Mouse (Mus musculus) heart, postnatal 0 days (tissue): Measurements from ENCODE around the gene Alas2. TPM values are rescaled to one million over a fixed set of nuclear protein-coding genes. Genes with fewer than 3 reads are reported as not detected.

ENCODE experiments used
- ATAC-seq: fragments of 200-750 bp; cut with Nextera tagmentation; 2 replicates; pipeline ENCODE4 v1.8.0; 2017; ENCODE audit warnings: low read depth, moderate number of reproducible peaks, moderate library complexity; ENCODE audit not compliant: insufficient read depth
- DNase-seq: peaks from one replicate; pipeline ENCODE4 v3.0.0-alpha.2; 2016; ENCODE audit warnings: low spot score
- H3K27ac ChIP-seq: fragments of 300-500 bp; sonication (generic); 2 replicates; pipeline ENCODE4 v1.5.1; 2014; ENCODE audit warnings: low read depth, mild to moderate bottlenecking
- H3K27me3 ChIP-seq: fragments of 300-500 bp; sonication (generic); 2 replicates; pipeline ENCODE4 v1.6.1; 2014; ENCODE audit warnings: low read length, mixed read lengths; ENCODE audit not compliant: control insufficient read depth, insufficient read depth
- H3K36me3 ChIP-seq: fragments of 300-500 bp; sonication (generic); replicated peaks from 2 replicates; pipeline ENCODE4 v1.6.1; 2014; ENCODE audit warnings: low read length, mixed read lengths; ENCODE audit not compliant: control insufficient read depth, insufficient read depth
- H3K4me1 ChIP-seq: fragments of 300-500 bp; sonication (generic); 2 replicates; pipeline ENCODE4 v1.6.1; 2014; ENCODE audit warnings: antibody characterized with exemption; ENCODE audit not compliant: control insufficient read depth, insufficient read depth
- H3K4me2 ChIP-seq: fragments of 300-500 bp; sonication (generic); 2 replicates; pipeline ENCODE4 v1.6.1; 2014; ENCODE audit warnings: low read depth, mild to moderate bottlenecking, low read length, moderate library complexity
- H3K4me3 ChIP-seq: fragments of 300-500 bp; sonication (generic); 2 replicates; pipeline ENCODE4 v1.5.1; 2014; ENCODE audit warnings: low read depth, low read length
- H3K9ac ChIP-seq: fragments of 300-500 bp; sonication (generic); replicated peaks from 2 replicates; pipeline ENCODE4 v1.6.1; 2014; ENCODE audit warnings: low read depth, low read length, mixed read lengths
- H3K9me3 ChIP-seq: fragments of 300-500 bp; sonication (generic); replicated peaks from 2 replicates; pipeline ENCODE4 v1.6.1; 2016; ENCODE audit warnings: low read length; ENCODE audit not compliant: control insufficient read depth
- CTCF ChIP-seq: IDR thresholded peaks from 2 replicates; pipeline ENCODE4 v1.5.1; 2016; ENCODE audit warnings: antibody characterized with exemption, control low read depth, low read depth
- EP300 ChIP-seq: IDR thresholded peaks from 2 replicates; pipeline ENCODE4 v1.6.1; 2016; ENCODE audit warnings: antibody characterized with exemption, low read depth
- WGBS: fragments of 180-500 bp; shearing (Covaris S2); extraction: QIAGEN DNeasy Blood & Tissue Kit; methylation state at CpG from one replicate; pipeline ENCODE4 v1.1.7; 2014; 5-methylcytosine and 5-hydroxymethylcytosine counted together
- polyA plus RNA-seq: library from polyadenylated mRNA; unstranded; fragments of >200 nt; fragmentation: Nextera tagmentation; extraction: Ambion mirVana; gene quantifications from 2 replicates; pipeline ENCODE4 v1.2.1, GENCODE M21; 2015
- total RNA-seq: library from RNA; depleted of rRNA; stranded (reverse); fragments of >200 nt; gene quantifications from 2 replicates; pipeline ENCODE4 v1.2.3, GENCODE M21; 2014; ENCODE audit warnings: low replicate concordance

The Alas2 gene
- total and polyA plus RNA-seq, 2 experiments from 2014 or later: 49.5 to 69.0 TPM

- no peaks in the 10 kb centered on the region for H3K9me3 ChIP-seq
- no peaks in the 10 kb centered on the region for H3K27me3 ChIP-seq
- H3K4me3 ChIP-seq: no peak overlapping the region
- no peak overlapping the region for H3K9ac ChIP-seq
- H3K27ac ChIP-seq: no peak overlapping the region
- TF ChIP-seq EP300 (no peak), CTCF (no peak)
- DNase-seq (no peak), ATAC-seq (no peak)
- no peaks in the 10 kb centered on the region for H3K36me3 ChIP-seq
- 83% methylated on average over 12 of the region's 12 CpGs for WGBS
- H3K4me2 ChIP-seq: no peak overlapping the region
- no peaks in the 10 kb centered on the region for H3K4me1 ChIP-seq
These were observed 17.6 kb downstream of the Alas2 start for GRCm38 (mm10) chrX:150564644-150565357.

GRCm38 (mm10) chrX:150581921-150582320, 34.7 kb downstream of the Alas2 start:
- ATAC-seq (no peak), DNase-seq (no peak)
- Histone ChIP-seq H3K4me1 (no peaks in the 10 kb centered on the region), H3K27ac (no peak overlapping the region), H3K4me3 (no peak overlapping the region), H3K27me3 (no peaks in the 10 kb centered on the region), H3K4me2 (no peak overlapping the region), H3K9me3 (no peaks in the 10 kb centered on the region), H3K36me3 (peaks cover 8% of the 10 kb centered on the region), H3K9ac (no peak overlapping the region)
- TF ChIP-seq EP300: no peak
- TF ChIP-seq CTCF: no peak

GRCm38 (mm10) chrX:150585116-150585515, 37.9 kb downstream of the Alas2 start:
- H3K9me3 ChIP-seq: no peaks in the 10 kb centered on the region
- ATAC-seq: no peak
- TF ChIP-seq EP300: no peak
- no peak for TF ChIP-seq CTCF
- no peaks in the 10 kb centered on the region for H3K4me1 ChIP-seq
- H3K4me2 ChIP-seq: no peak overlapping the region
- no peak overlapping the region for H3K27ac ChIP-seq
- DNase-seq: no peak
- peaks cover 8% of the 10 kb centered on the region for H3K36me3 ChIP-seq
- 93% methylated on average over 8 of the region's 8 CpGs for WGBS
- no peaks in the 10 kb centered on the region for H3K27me3 ChIP-seq
- H3K9ac ChIP-seq: no peak overlapping the region
- H3K4me3 ChIP-seq: no peak overlapping the region

GRCm38 (mm10) chrX:150588023-150588764, 41.0 kb downstream of the Alas2 start, which contains the start of gene Pfkfb1:
TSS of gene Pfkfb1 (plus strand) at chrX:150588229.
- peak; percentile 95 for ATAC-seq
- peak; percentile 39 for TF ChIP-seq CTCF
- TF ChIP-seq EP300: no peak

GRCm38 (mm10) chrX:150589696-150590095, 42.5 kb downstream of the Alas2 start, which contains the start of gene Apex2:
TSS of gene Apex2 (minus strand) at chrX:150589868.
- no peaks in the 10 kb centered on the region for H3K27me3 ChIP-seq
- no peaks in the 10 kb centered on the region for H3K4me1 ChIP-seq
- TF ChIP-seq EP300 (no peak), CTCF (no peak)
- no peaks in the 10 kb centered on the region for H3K9me3 ChIP-seq
- DNase-seq: no peak
- WGBS: 69% methylated on average over 5 of the region's 5 CpGs
- peak within 1 kb of the TSS; percentile 65; the same call in 1 of the 2 replicates for H3K9ac ChIP-seq
- H3K4me3 ChIP-seq: peak within 1 kb of the TSS; percentile 60
- H3K36me3 ChIP-seq: no peaks in the 10 kb centered on the region
- H3K27ac ChIP-seq: peak within 1 kb of the TSS; percentile 92
- H3K4me2 ChIP-seq: peak within 1 kb of the TSS; percentile 61; the same call in 1 of the 2 replicates
- no peak for ATAC-seq

More at GRCm38 (mm10) chrX:150588023-150588764, 41.0 kb downstream of the Alas2 start, which contains the start of gene Pfkfb1:
- peak within 1 kb of the TSS; percentile 92 for H3K27ac ChIP-seq
- no peaks in the 10 kb centered on the region for H3K4me1 ChIP-seq
- H3K4me2 ChIP-seq: peak within 1 kb of the TSS; percentile 61
- peak; percentile 78 for DNase-seq
- 22% methylated on average over 35 of the region's 35 CpGs for WGBS
- H3K9ac ChIP-seq: peak within 1 kb of the TSS; percentile 65
- H3K36me3 ChIP-seq: no peaks in the 10 kb centered on the region
- no peaks in the 10 kb centered on the region for H3K27me3 ChIP-seq
- H3K4me3 ChIP-seq: peak within 1 kb of the TSS; percentile 60
- H3K9me3 ChIP-seq: no peaks in the 10 kb centered on the region
